Mouse (Mus musculus) layer of hippocampus, postnatal 36 days (tissue): ENCODE measurements at regions not wholly inside any gene's neighbourhood (a gene's known extent, or its start where the extent isn't known, plus 50 kb on each side); places are given as distances from the start of the nearest gene placed in this dataset.

ENCODE experiments used
- DNase-seq, 2 experiments: peaks; one replicate each; pipeline ENCODE4 v3.0.0; 2022

DNA sequence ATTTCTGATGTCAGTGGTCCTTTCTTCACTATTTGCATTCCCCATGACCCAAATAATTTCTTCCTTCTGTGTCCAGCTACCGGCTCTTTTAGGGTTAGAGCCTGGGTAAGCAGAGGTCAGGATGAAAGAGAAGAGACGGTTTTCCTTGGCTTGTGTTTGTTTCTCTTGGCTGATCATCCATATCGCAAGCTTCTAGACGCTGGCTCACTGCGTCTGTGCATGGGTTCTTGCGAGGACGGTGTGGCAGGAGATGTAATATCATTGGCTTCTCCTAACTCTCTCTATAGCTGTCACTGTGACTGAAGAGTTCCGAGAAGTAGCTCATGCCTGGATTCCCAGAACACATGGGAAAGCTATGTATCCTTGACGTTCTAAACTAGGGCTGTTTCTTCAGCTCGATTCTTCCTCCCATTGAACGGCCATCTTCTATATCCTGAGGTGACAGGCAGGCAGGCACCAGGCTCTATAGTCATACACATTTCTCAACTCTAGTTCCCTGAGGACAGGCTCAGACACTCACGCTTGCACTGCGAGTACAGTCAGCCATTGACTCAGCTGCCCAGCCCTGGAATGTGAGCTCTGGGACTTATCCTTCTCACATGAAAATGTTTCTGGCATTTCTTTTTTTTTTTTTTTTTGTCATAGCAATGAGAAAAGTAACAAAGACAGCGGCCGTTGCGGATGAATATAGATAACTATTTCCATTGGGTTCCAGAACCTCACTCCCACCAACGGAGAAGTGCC is 85.0 kb downstream of the Bach1 start:
- DNase-seq: no peak

DNA sequence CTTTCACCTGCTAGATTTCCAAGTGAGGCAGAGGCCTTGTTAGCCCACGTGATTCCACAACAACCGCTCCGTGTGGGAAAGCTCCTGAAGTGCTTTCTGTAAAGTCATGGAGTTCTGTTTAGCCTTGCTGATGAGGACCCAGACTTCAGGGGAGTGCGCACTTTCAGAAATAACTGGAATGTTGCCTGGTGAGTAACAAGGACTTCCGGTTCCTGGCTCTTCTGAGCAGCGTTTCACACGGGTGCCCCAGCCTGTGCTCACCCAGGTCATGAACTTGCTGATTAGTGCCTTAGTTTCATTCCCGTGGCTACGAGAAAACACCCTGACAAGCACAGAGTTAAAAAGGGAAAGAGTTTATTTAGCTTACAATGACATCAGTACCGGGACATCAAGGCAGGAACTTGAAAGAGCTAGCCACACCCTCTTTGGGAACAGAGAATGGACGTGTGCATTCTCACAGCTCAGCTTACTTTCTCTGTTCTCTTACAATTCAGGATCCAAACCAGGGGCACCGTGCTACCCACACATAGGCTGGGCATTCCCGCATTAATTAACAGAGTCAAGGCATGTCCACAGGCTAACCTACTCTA is 85.8 kb downstream of the Bach1 start:
- DNase-seq: no peak

GRCm38 (mm10) chr16:87789539-87789938 is 90.8 kb downstream of the Bach1 start:
- DNase-seq: no peak

DNA sequence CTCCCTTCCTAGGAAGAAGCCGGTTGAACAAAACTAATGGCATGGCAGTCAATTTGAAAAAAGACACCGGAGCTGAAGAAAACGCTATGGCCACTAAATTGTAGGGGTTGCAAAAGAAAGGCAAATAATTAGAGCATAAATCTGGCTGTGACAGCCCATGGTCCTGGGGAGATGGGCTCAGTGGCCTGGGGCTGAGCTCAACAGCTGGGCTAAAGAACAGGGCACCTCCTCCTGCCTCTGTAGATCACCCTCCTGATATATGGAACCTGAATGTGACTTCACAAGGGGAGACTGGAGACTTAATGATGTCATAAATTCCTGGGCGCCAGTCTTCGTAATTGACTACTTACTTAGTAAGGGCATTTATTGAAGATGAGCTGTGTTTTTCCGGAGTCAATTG is 91.2 kb downstream of the Bach1 start:
- DNase-seq: no peak

DNA sequence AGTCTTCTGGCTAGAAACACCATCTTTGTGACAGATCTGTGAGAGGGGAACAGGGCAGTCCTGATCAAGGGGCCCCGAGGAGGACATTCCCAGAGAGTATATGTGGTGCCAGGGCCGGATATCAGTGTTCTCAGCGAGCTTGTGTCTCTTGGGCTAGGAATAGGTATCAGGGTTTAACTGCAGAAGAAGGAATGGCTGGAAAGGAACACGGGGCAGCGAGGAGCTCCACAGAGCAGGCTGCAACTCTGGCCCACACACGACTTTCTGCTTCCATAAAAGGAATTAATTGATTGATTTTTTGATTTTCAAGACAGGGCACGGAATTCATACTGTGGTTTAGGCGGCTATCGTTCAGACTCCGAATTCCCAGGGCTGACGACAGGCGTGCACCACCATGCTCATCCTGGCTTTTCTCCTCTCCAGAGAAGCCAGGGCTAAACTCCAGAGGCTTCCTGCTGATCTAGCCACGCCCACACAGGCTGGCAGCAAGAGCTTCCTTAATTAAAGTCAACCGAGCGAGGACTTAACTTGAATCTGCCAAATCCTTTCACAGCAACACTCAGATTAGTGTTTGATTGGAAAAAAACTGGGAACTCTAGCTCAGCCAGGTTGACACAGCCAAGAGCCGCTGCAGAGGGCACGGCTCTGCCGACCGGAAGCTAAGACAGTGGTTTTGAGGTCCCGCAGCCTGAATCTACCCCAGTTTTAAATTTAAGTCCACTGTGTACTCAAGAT is 97.9 kb downstream of the Bach1 start:
- peak; percentile 18 to 24 for DNase-seq

- DNase-seq: no peak
Observed at GRCm38 (mm10) chr16:87802317-87802716, 103.6 kb downstream of the Bach1 start.

- no peak for DNase-seq
Observed at GRCm38 (mm10) chr16:87817590-87817989, 118.8 kb downstream of the Bach1 start.

- no peak for DNase-seq
Observed at GRCm38 (mm10) chr16:87834296-87834695, 135.6 kb downstream of the Bach1 start.

GRCm38 (mm10) chr16:87840949-87841546 is 142.3 kb downstream of the Bach1 start:
- DNase-seq: peak; percentile 75 to 81
